Mouse (Mus musculus) liver, embryonic 14.5 days (tissue): ENCODE measurements around the gene Tmem88b. TPM values are rescaled to one million over a fixed set of nuclear protein-coding genes. Genes with fewer than 3 reads are reported as not detected.

Experiments
- ATAC-seq: fragments of 200-750 bp; cut with Nextera tagmentation; 2 replicates; pipeline ENCODE4 v1.8.0; 2017; ENCODE audit warnings: moderate number of reproducible peaks, mild to moderate bottlenecking, moderate library complexity; ENCODE audit not compliant: insufficient read depth
- DNase-seq, 3 experiments: peaks; one replicate each; pipeline ENCODE4 v3.0.0-alpha.2; 2012 to 2013; ENCODE audit warnings: low read depth in 3 of 3, low spot score in 3 of 3
- H3K27ac ChIP-seq: fragments of 300-500 bp; sonication (generic); 2 replicates; pipeline ENCODE4 v1.5.1; 2014; ENCODE audit warnings: moderate library complexity, mild to moderate bottlenecking, control low read depth, inconsistent platforms
- H3K27me3 ChIP-seq: fragments of 300-500 bp; sonication (generic); 2 replicates; pipeline ENCODE4 v1.6.1; 2014; ENCODE audit warnings: mild to moderate bottlenecking, low read length, moderate library complexity; ENCODE audit not compliant: control insufficient read depth, insufficient read depth
- H3K36me3 ChIP-seq: fragments of 300-500 bp; sonication (generic); replicated peaks from 2 replicates; pipeline ENCODE4 v1.6.1; 2014; ENCODE audit warnings: low read depth; ENCODE audit not compliant: control insufficient read depth, insufficient read depth
- H3K4me1 ChIP-seq, 2 experiments: fragments of 200-500 bp in 1 of 2; fragments of 300-500 bp in 1 of 2; sonication (generic) in 1 of 2; replicated peaks; 2 replicates each; pipeline ENCODE4 v1.6.1; 2012 to 2014; ENCODE audit warnings: antibody characterized with exemption in 1 of 2, inconsistent platforms in 1 of 2, low read length in 1 of 2; ENCODE audit not compliant: control insufficient read depth in 2 of 2, insufficient read depth in 2 of 2
- H3K4me2 ChIP-seq: fragments of 300-500 bp; sonication (generic); 2 replicates; pipeline ENCODE4 v1.6.1; 2014; ENCODE audit warnings: low read depth, mild to moderate bottlenecking, control low read depth, moderate library complexity
- H3K4me3 ChIP-seq, 2 experiments: fragments of 200-500 bp in 1 of 2; fragments of 300-500 bp in 1 of 2; sonication (generic) in 1 of 2; 2 replicates each; pipeline ENCODE4 v1.5.1; 2012 to 2014; ENCODE audit warnings: low read depth in 2 of 2, low read length in 2 of 2, mild to moderate bottlenecking in 2 of 2, control low read depth in 1 of 2, inconsistent platforms in 1 of 2, moderate library complexity in 1 of 2; ENCODE audit not compliant: insufficient read depth in 1 of 2
- H3K9ac ChIP-seq: fragments of 300-500 bp; sonication (generic); replicated peaks from 2 replicates; pipeline ENCODE4 v1.6.1; 2014; ENCODE audit warnings: mild to moderate bottlenecking, control low read depth, moderate library complexity
- H3K9me3 ChIP-seq: fragments of 300-500 bp; sonication (generic); 2 replicates; pipeline ENCODE4 v1.6.1; 2016; ENCODE audit warnings: low read length, mixed read lengths; ENCODE audit not compliant: control insufficient read depth
- CTCF ChIP-seq: IDR thresholded peaks from 2 replicates; pipeline ENCODE4 v1.5.1; 2016; ENCODE audit warnings: antibody characterized with exemption, low read depth, control low read depth
- EP300 ChIP-seq: IDR thresholded peaks from 2 replicates; pipeline ENCODE4 v1.6.1; 2016; ENCODE audit warnings: antibody characterized with exemption, low read depth
- WGBS: fragments of 180-500 bp; shearing (Covaris S2); extraction: QIAGEN DNeasy Blood & Tissue Kit; methylation state at CpG from one replicate; pipeline ENCODE4 v1.1.7; 2014; ENCODE audit not compliant: insufficient replicate concordance; 5-methylcytosine and 5-hydroxymethylcytosine counted together
- polyA plus RNA-seq, 2 experiments: library from polyadenylated mRNA; depleted of rRNA in 1 of 2; stranded (reverse) in 1 of 2; unstranded in 1 of 2; fragments of >200 nt; fragmentation: Nextera tagmentation in 1 of 2; extraction: Ambion mirVana in 1 of 2; gene quantifications; 2 replicates each; pipeline versions ENCODE4 v1.2.1 to v1.2.3; 2012 to 2014

Gene Tmem88b
- polyA plus RNA-seq, 2 experiments = 0.11 to 0.28 TPM

DNA sequence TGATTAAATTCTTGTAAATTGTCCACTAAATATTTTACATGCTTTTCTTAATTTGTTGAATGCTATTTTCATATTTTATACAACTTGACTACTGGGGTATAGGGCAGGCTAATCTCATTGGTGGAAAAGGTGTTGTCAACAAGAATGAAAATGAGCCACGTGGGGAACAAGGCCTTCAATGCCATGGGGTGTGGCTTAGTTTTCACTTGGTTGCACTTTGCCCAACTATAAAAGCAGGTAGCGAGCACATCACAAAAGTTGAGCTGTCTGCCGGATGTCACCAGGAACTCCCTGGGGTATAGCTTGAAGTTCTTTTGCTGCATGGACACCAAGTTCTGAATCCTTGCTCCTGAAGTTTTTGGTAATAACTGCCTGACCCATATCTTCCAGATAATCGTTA, 31.9 kb upstream of the Tmem88b start:
- TF ChIP-seq EP300 (no peak), CTCF (no peak)
- Histone ChIP-seq H3K4me3 (no peak overlapping the region), H3K9ac (no peak overlapping the region), H3K27me3 (no peaks in the 10 kb centered on the region), H3K27ac (no peak overlapping the region), H3K36me3 (peaks cover 85% of the 10 kb centered on the region), H3K4me1 (peaks cover 10 to 11% of the 10 kb centered on the region in 2 experiments), H3K9me3 (no peaks in the 10 kb centered on the region), H3K4me2 (no peak overlapping the region)
- 77% methylated on average over 4 of the region's 4 CpGs for WGBS
- no peak for DNase-seq
- no peak for ATAC-seq

DNA sequence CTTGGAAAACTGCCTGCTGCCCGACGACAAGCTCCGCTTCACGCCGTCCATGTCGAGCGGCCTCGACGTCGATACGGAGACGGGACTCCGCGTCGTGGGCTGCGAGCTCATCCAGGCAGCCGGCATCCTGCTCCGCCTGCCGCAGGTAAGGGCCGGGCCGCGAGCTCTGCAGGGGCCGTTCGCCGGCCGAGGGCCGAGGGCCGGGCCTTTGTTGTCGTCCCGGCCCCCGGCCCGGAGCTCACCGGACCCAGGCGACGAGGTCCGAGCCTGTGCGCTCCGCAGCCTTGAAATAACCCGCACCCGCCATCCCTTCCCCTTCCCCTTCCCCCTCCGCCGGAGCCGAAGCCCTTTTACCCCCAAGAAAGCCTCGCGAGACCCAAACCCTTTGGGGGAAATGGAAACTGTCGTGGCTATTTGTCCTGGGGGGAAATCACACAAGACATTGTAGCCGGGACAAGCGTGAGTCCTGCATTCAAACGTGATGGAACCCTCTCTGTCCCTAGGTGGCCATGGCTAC, 27.0 kb upstream of the Tmem88b start:
- peak overlapping the region; percentile 43 for H3K27ac ChIP-seq
- no peak for DNase-seq
- H3K27me3 ChIP-seq = no peaks in the 10 kb centered on the region
- peak overlapping the region; percentile 89 for H3K4me2 ChIP-seq
- WGBS = under 1% methylated on average over 49 of the region's 49 CpGs
- no peaks in the 10 kb centered on the region for H3K9me3 ChIP-seq
- peak overlapping the region; percentile 96 for H3K9ac ChIP-seq
- TF ChIP-seq CTCF (no peak), EP300 (no peak)
- peak overlapping the region; percentile 84 to 97 for H3K4me3 ChIP-seq
- H3K36me3 ChIP-seq = peaks cover 69% of the 10 kb centered on the region
- H3K4me1 ChIP-seq = peaks cover 14 to 19% of the 10 kb centered on the region in 2 experiments
- peak; percentile 51 for ATAC-seq

DNA sequence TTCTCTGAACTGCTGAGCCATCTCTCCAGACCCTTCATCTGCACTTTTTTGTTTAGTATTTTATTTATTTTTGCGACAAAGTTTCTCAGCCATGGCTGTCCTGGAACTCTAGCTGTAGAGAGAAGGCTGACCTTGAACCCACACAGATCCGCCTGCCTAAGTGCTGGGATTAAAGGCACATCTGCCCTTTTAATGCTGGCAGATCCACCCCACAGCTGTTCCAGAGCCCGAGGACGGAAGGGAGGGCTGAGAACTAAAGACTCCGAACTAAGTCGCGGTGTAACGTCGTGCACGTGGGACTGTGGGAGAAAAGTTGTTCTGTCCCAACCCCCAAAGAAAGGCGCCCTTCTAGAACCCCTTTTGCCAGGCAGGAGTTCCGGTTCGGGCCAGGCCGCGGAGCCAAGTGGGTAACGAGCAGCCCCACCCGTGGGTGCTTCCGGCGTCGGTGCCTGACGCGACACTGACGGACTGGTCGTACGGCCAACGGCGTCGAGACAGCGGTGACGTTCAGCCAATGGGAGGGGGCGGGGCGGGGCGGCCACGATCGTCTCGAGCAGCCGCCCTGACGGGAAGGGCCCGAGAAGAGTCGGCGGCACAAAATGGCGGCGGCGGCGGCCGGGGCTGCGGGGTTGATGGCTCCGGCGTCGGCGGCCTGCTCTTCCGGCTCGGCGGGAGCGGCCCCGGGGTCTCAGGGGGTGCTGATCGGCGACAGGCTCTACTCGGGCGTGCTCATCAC, 26.4 kb upstream of the Tmem88b start, which contains the start of gene Ccnl2:
Gene Ccnl2, plus strand, starts transcription at position 561 of the 736 bp plus-strand sequence.
- DNase-seq (peak; percentile 94 to 96 (median 94)), ATAC-seq (peak; percentile 99)
- Histone ChIP-seq H3K4me2 (peak within 1 kb of the TSS; percentile 89), H3K9ac (peak within 1 kb of the TSS; percentile 96), H3K4me1 (peaks cover 14 to 19% of the 10 kb centered on the region in 2 experiments), H3K4me3 (peak within 1 kb of the TSS; percentile 84 to 97), H3K9me3 (no peaks in the 10 kb centered on the region), H3K36me3 (peaks cover 68% of the 10 kb centered on the region), H3K27me3 (no peaks in the 10 kb centered on the region), H3K27ac (peak within 1 kb of the TSS; percentile 49)
- 1% methylated on average over 57 of the region's 60 CpGs for WGBS
- TF ChIP-seq CTCF (no peak), EP300 (no peak)

DNA sequence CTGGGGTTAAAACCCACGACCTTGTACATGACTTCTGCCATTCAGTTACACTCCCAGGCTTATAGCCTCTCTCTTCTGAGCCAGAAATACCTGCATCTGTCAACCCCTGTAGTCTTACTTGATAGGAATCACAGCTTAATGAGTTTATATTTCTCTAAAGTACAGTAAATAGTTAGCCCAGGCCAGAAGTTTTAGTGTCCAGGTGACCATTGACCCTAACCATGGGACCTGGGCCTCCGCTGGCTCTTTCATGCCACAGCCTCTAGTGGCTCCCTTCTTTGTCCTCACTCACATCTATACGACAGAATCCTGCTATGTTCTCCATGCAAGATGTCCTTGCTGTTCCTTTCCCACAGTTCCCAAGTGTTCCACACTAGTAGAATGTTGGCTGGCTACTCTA, 22.2 kb upstream of the Tmem88b start:
- no peaks in the 10 kb centered on the region for H3K27me3 ChIP-seq
- H3K4me2 ChIP-seq = no peak overlapping the region
- H3K27ac ChIP-seq = no peak overlapping the region
- H3K4me1 ChIP-seq = peaks cover 12 to 19% of the 10 kb centered on the region in 2 experiments
- no peak overlapping the region for H3K4me3 ChIP-seq
- H3K36me3 ChIP-seq = peaks cover 48% of the 10 kb centered on the region
- no peak overlapping the region for H3K9ac ChIP-seq
- no peak for DNase-seq
- no peak for ATAC-seq
- TF ChIP-seq CTCF (no peak), EP300 (no peak)
- 70% methylated on average over 3 of the region's 3 CpGs for WGBS
- no peaks in the 10 kb centered on the region for H3K9me3 ChIP-seq

DNA sequence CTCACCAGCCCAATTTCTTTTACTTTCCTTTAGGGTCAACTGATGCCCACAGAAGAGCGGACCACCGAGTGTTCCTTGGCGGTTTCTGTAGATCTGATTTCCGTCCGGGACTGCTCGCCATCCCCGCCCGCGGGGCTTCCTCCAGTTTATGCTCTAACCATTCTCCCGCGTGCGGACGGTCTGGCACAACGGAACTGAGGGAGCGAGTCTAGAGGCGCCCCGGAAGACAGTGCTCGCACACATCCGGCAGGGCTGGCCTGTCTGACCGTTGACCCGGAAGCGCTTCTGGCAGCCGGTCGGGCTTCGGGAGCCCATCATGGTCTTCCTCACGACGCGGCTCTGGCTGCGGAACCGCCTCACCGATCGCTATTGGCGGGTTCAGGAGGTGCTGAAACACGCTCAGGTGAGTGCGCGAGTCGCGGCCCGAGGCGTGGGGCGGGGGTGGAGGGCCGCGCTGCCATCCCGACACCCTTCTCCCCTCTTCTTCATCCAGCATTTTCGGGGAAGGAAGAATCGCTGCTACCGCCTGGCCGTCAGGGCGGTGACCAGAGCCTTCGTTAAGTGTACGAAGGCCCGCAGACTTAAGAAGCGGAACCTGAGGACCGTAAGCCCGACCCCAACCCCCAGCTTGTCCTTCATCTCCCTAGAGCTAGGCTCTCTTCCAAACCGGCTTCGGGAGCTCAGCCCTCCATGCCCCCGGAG, 17.8 kb upstream of the Tmem88b start:
- TF ChIP-seq EP300 (peak; percentile 43; the same call in 1 of the 2 replicates), CTCF (no peak)
- Histone ChIP-seq H3K4me3 (peak overlapping the region; percentile 90 to 97), H3K4me2 (peak overlapping the region; percentile 97), H3K9ac (peak overlapping the region; percentile 74), H3K9me3 (no peaks in the 10 kb centered on the region), H3K27ac (peak overlapping the region; percentile 76), H3K4me1 (peaks cover 10 to 13% of the 10 kb centered on the region in 2 experiments), H3K27me3 (no peaks in the 10 kb centered on the region; the same call in 1 of the 2 replicates), H3K36me3 (peaks cover 26% of the 10 kb centered on the region)
- under 1% methylated on average over 58 of the region's 58 CpGs for WGBS
- peak; percentile 99 for ATAC-seq
- peak; percentile 90 to 92 (median 92) for DNase-seq
